Mouse (Mus musculus) ES-E14 (cell line): ENCODE data around the gene Gh. TPM values are rescaled to one million over a fixed set of nuclear protein-coding genes. Genes with fewer than 3 reads are reported as not detected.

Experiments
- DNase-seq: peaks from one replicate; pipeline ENCODE4 v3.0.0-alpha.2; 2013; ENCODE audit warnings: low read depth, low spot score
- H3K27ac ChIP-seq: 2 replicates; pipeline ENCODE4 v1.5.1; 2012; ENCODE audit warnings: low read depth, mild to moderate bottlenecking, low read length, moderate library complexity, mixed read lengths; ENCODE audit not compliant: poor library complexity, insufficient read depth, severe bottlenecking
- H3K36me3 ChIP-seq: 2 replicates; pipeline ENCODE4 v1.6.1; 2012; ENCODE audit warnings: mild to moderate bottlenecking, low read length, moderate library complexity, mixed read lengths; ENCODE audit not compliant: control insufficient read depth, poor library complexity, insufficient read depth, severe bottlenecking
- H3K4me1 ChIP-seq, 2 experiments: fragments of 150-350 bp in 1 of 2; sonication (generic) in 1 of 2; 2 replicates each; pipeline ENCODE4 v1.6.1; 2012; ENCODE audit warnings: low read length in 2 of 2, mild to moderate bottlenecking in 1 of 2, mixed read lengths in 1 of 2; ENCODE audit not compliant: control insufficient read depth in 2 of 2, insufficient read depth in 2 of 2, poor library complexity in 1 of 2
- H3K4me3 ChIP-seq, 2 experiments: fragments of 150-350 bp in 1 of 2; sonication (generic) in 1 of 2; 2 replicates each; pipeline ENCODE4 v1.5.1; 2012; ENCODE audit warnings: low read length in 2 of 2, low read depth in 1 of 2, mild to moderate bottlenecking in 1 of 2, mixed read lengths in 1 of 2; ENCODE audit not compliant: insufficient read depth in 1 of 2, poor library complexity in 1 of 2, severe bottlenecking in 1 of 2
- H3K9ac ChIP-seq: 2 replicates; pipeline ENCODE4 v1.6.1; 2012; ENCODE audit warnings: low read depth, mild to moderate bottlenecking, low read length, mixed read lengths; ENCODE audit not compliant: poor library complexity, insufficient read depth, severe bottlenecking
- H3K9me3 ChIP-seq: fragments of 150-350 bp; sonication (generic); 2 replicates; pipeline ENCODE4 v1.6.1; 2012; ENCODE audit warnings: low read depth, mild to moderate bottlenecking, low read length; ENCODE audit not compliant: control insufficient read depth, insufficient read depth
- CHD2 ChIP-seq: IDR thresholded peaks from 2 replicates; pipeline ENCODE4 v1.6.1; 2014; ENCODE audit warnings: mild to moderate bottlenecking, low read depth, low read length, inconsistent platforms
- HCFC1 ChIP-seq: IDR thresholded peaks from 2 replicates; pipeline ENCODE4 v1.6.1; 2012; ENCODE audit warnings: low read length, inconsistent platforms, borderline replicate concordance; ENCODE audit not compliant: insufficient read depth
- MAFK ChIP-seq: IDR thresholded peaks from 2 replicates; pipeline ENCODE4 v1.6.1; 2014; ENCODE audit warnings: mild to moderate bottlenecking, low read depth, low read length, inconsistent platforms; ENCODE audit not compliant: insufficient read depth
- ZC3H11A ChIP-seq: IDR thresholded peaks from 2 replicates; pipeline ENCODE4 v1.6.1; 2012; ENCODE audit warnings: low read depth, mild to moderate bottlenecking, inconsistent platforms, low read length, borderline replicate concordance
- ZNF384 ChIP-seq: IDR thresholded peaks from 2 replicates; pipeline ENCODE4 v1.6.1; 2012; ENCODE audit warnings: low read depth, low read length, inconsistent platforms
- in situ Hi-C, 2 experiments: fragments of 600-800 bp; cut with MboI; formaldehyde crosslinking; loops; one replicate each; pipeline ENCODE4 v1.15.1; 2025; ENCODE audit warnings: low sequenced_read_pairs in 2 of 2, inconsistent platforms in 1 of 2; ENCODE audit not compliant: unreplicated experiment in 2 of 2
- total RNA-seq: library from RNA; depleted of rRNA; stranded (reverse); fragments of 300-350 nt; gene quantifications from 2 replicates; pipeline ENCODE4 v1.2.3, GENCODE M21; 2012

Gh gene
- total RNA-seq, 1 experiment: not detected

GRCm38 (mm10) chr11:106284126-106284525, 17.5 kb downstream of the Gh start:
- no peak overlapping the region for H3K9ac ChIP-seq
- in situ Hi-C loops: no loop called here
- H3K9me3 ChIP-seq: no peaks in the 10 kb centered on the region
- no peak for TF ChIP-seq MAFK
- no peak for TF ChIP-seq ZNF384
- TF ChIP-seq HCFC1: no peak
- no peak for TF ChIP-seq CHD2
- no peak for TF ChIP-seq ZC3H11A
- no peak for DNase-seq
- no peaks in the 10 kb centered on the region for H3K36me3 ChIP-seq
- no peaks in the 10 kb centered on the region for H3K4me1 ChIP-seq
- H3K4me3 ChIP-seq: no peak overlapping the region
- no peak overlapping the region for H3K27ac ChIP-seq

GRCm38 (mm10) chr11:106283371-106283770, 18.3 kb downstream of the Gh start:
- no peak for TF ChIP-seq CHD2
- TF ChIP-seq ZNF384: no peak
- TF ChIP-seq HCFC1: no peak
- TF ChIP-seq MAFK: no peak
- no peak for TF ChIP-seq ZC3H11A
- H3K27ac ChIP-seq: no peak overlapping the region
- no peak for DNase-seq
- H3K9ac ChIP-seq: no peak overlapping the region
- no peaks in the 10 kb centered on the region for H3K9me3 ChIP-seq
- H3K4me1 ChIP-seq: no peaks in the 10 kb centered on the region
- H3K36me3 ChIP-seq: no peaks in the 10 kb centered on the region
- H3K4me3 ChIP-seq: no peak overlapping the region
- in situ Hi-C loops: no loop called here

- no peaks in the 10 kb centered on the region for H3K9me3 ChIP-seq
- H3K4me1 ChIP-seq: no peaks in the 10 kb centered on the region
- no peak overlapping the region for H3K4me3 ChIP-seq
- H3K9ac ChIP-seq: no peak overlapping the region
- H3K36me3 ChIP-seq: no peaks in the 10 kb centered on the region
- no peak for DNase-seq
- TF ChIP-seq MAFK (no peak), ZNF384 (no peak), HCFC1 (no peak), ZC3H11A (no peak), CHD2 (no peak)
- in situ Hi-C loops: no loop called here
- H3K27ac ChIP-seq: no peak overlapping the region
These were observed 19.2 kb downstream of the Gh start for GRCm38 (mm10) chr11:106282452-106282851.

GRCm38 (mm10) chr11:106276454-106276853, 25.2 kb downstream of the Gh start, which contains the start of gene Tcam1:
Gene Tcam1 (plus strand): TSS chr11:106276672.
- no peaks in the 10 kb centered on the region for H3K9me3 ChIP-seq
- peaks cover 2 to 13% of the 10 kb centered on the region in 2 experiments; a peak in 3 of 4 replicates for H3K4me1 ChIP-seq
- TF ChIP-seq MAFK: no peak
- TF ChIP-seq CHD2: peak; percentile 98
- peak; percentile 68; the same call in 1 of the 2 replicates for TF ChIP-seq HCFC1
- in situ Hi-C loops: no loop called here
- H3K36me3 ChIP-seq: no peaks in the 10 kb centered on the region
- H3K9ac ChIP-seq: no peak within 1 kb of the TSS
- no peak within 1 kb of the TSS for H3K27ac ChIP-seq
- peak; percentile 94 for DNase-seq
- H3K4me3 ChIP-seq: no peak within 1 kb of the TSS

- no peak for DNase-seq
- H3K9ac ChIP-seq: no peak overlapping the region
- no peak overlapping the region for H3K27ac ChIP-seq
- no peaks in the 10 kb centered on the region for H3K9me3 ChIP-seq
- H3K4me3 ChIP-seq: no peak overlapping the region
- TF ChIP-seq ZC3H11A (no peak), ZNF384 (no peak), HCFC1 (no peak), CHD2 (no peak), MAFK (no peak)
- H3K36me3 ChIP-seq: no peaks in the 10 kb centered on the region
- in situ Hi-C loops: no loop called here
- peaks cover 2 to 19% of the 10 kb centered on the region in 2 experiments; a peak in 3 of 4 replicates for H3K4me1 ChIP-seq
These were observed 26.7 kb downstream of the Gh start for GRCm38 (mm10) chr11:106274971-106275411.
